Mouse (Mus musculus): Measurements from ENCODE around the gene Rab3ip.

DNA sequence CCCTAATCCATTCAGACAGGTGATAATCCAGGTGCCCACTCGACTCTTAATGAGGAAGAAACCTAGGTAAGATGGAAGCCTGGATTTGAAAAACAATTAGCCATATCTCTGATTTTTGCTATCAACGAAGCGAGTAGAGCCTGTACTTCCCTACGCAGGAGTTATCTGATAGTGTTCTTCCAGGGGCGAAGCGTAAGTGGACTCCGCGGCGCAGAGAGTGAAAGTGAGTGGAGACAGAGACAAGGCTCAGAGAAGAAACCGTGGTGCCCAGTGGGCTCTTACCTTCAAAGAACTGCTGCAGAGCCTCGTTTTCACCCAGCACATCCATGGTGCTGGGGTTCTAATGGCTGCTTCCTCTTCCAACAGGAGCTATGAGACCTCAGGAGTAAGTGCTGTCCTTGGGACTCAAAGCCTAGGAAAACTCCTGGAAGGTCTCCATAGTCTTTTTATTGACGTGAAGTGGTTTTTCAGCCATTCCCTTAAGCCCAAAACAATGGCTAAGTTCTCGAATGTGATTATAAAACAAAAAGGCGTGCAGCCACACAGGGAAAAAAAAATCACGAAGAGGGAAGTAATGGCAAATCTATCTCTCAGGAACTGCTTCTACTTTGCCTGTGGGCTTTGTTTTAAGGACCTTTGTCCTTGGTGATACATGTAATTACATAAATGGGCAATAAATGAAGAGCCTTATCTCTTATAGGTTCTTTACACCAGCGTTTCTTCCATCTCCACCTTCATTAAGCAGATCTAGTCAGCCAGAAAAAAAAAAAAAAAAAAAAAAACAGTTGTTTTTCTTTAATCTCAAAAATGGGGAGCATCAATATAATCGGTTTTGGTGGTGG, 54.0 kb downstream of the Rab3ip start, which contains the start of gene Myrfl:
- no peak for TF ChIP-seq CTCF (IDR thresholded peaks at IDR 0.05; ENCODE audit: borderline replicate concordance, extremely low read depth, insufficient read depth, insufficient read length)
- TF ChIP-seq POLR2A (IDR thresholded peaks at IDR 0.05; ENCODE audit: borderline replicate concordance, extremely low read depth, insufficient read depth, insufficient read length, poor library complexity, severe bottlenecking) = no peak

All from brain, embryonic 14.5 days (tissue).